Mouse (Mus musculus) liver, adult (tissue): Measurements from ENCODE around the gene Amotl1.

Experiments used
- GATA4 ChIP-seq: IDR thresholded peaks from 2 replicates; pipeline ENCODE4 v1.6.1; 2014; ENCODE audit warnings: mild to moderate bottlenecking, low read length; ENCODE audit not compliant: insufficient replicate concordance

Gene Amotl1

GRCm38 (mm10) chr9:14596427-14596826, 48.4 kb downstream of the Amotl1 start:
- no peak for TF ChIP-seq GATA4

GRCm38 (mm10) chr9:14595893-14596292, 49.0 kb downstream of the Amotl1 start:
- TF ChIP-seq GATA4, result no peak

GRCm38 (mm10) chr9:14593880-14594279, 51.0 kb downstream of the Amotl1 start:
- TF ChIP-seq GATA4, result no peak

- no peak for TF ChIP-seq GATA4
These were observed 54.2 kb downstream of the Amotl1 start for GRCm38 (mm10) chr9:14590666-14591065.

GRCm38 (mm10) chr9:14588690-14589089, 56.2 kb downstream of the Amotl1 start:
- TF ChIP-seq GATA4, result no peak

GRCm38 (mm10) chr9:14585702-14586101, 59.2 kb downstream of the Amotl1 start:
- TF ChIP-seq GATA4, result no peak

- peak; percentile 41; the same call in 1 of the 2 replicates for TF ChIP-seq GATA4
These were observed 65.9 kb downstream of the Amotl1 start for GRCm38 (mm10) chr9:14578960-14579359.

GRCm38 (mm10) chr9:14574760-14575399, 70.0 kb downstream of the Amotl1 start:
- TF ChIP-seq GATA4, result no peak

GRCm38 (mm10) chr9:14569175-14569975, 75.5 kb downstream of the Amotl1 start:
- TF ChIP-seq GATA4, result no peak

GRCm38 (mm10) chr9:14568487-14568886, 76.4 kb downstream of the Amotl1 start:
- no peak for TF ChIP-seq GATA4

GRCm38 (mm10) chr9:14564486-14564885, 80.4 kb downstream of the Amotl1 start:
- TF ChIP-seq GATA4, result no peak

GRCm38 (mm10) chr9:14563351-14563750, 81.5 kb downstream of the Amotl1 start:
- TF ChIP-seq GATA4, result no peak

GRCm38 (mm10) chr9:14560545-14560944, 84.3 kb downstream of the Amotl1 start:
- no peak for TF ChIP-seq GATA4

- no peak for TF ChIP-seq GATA4
These were observed 84.9 kb downstream of the Amotl1 start for GRCm38 (mm10) chr9:14559996-14560395.

- no peak for TF ChIP-seq GATA4
These were observed 85.4 kb downstream of the Amotl1 start for GRCm38 (mm10) chr9:14559430-14559829.

- no peak for TF ChIP-seq GATA4
These were observed 86.5 kb downstream of the Amotl1 start for GRCm38 (mm10) chr9:14558332-14558731.

GRCm38 (mm10) chr9:14548366-14548761, 96.5 kb downstream of the Amotl1 start:
- no peak for TF ChIP-seq GATA4
